Mouse (Mus musculus) olfactory bulb, adult 2 months (tissue): Measurements from ENCODE around the gene Elfn2.

ENCODE experiments used
- CTCF ChIP-seq: fragments of 200-500 bp; IDR thresholded peaks from 2 replicates; pipeline ENCODE4 v1.5.1; 2012; ENCODE audit warnings: low read depth, mild to moderate bottlenecking, low read length, moderate library complexity; ENCODE audit not compliant: insufficient read depth
- POLR2A ChIP-seq: fragments of 200-500 bp; IDR thresholded peaks from 2 replicates; pipeline ENCODE4 v1.6.1; 2012; ENCODE audit warnings: mild to moderate bottlenecking, low read depth, low read length, moderate library complexity; ENCODE audit not compliant: insufficient read depth

DNA sequence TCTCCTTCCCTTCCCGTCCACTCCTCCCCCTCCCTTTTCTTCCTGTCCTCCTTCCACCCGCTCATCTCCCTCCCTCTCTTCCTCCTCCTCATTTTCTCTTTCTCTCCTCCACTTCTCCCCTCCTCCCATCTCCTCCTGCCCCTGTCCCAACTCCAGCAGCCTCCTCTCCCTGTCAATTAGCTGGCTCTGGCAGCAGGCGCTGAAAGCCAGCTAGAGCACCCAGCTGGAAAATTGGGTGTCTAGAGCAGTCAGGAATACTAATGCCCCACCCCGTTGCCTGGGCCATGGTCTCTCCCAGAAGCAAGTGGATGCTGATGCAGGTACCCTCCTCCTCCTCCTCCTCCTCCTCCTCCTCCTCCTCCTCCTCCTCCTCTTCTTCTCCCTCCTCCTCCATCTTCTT, 67.4 kb downstream of the Elfn2 start:
- TF ChIP-seq POLR2A (no peak), CTCF (no peak)
